Mouse (Mus musculus) lung, postnatal 0 days (tissue): ENCODE measurements at regions not wholly inside any gene's neighbourhood (a gene's known extent, or its start where the extent isn't known, plus 50 kb on each side); places are given as distances from the start of the nearest gene placed in this dataset.

Experiments
- CTCF ChIP-seq: IDR thresholded peaks from 2 replicates; pipeline ENCODE4 v1.5.1; 2016; ENCODE audit warnings: antibody characterized with exemption, mild to moderate bottlenecking
- EP300 ChIP-seq: IDR thresholded peaks from 2 replicates; pipeline ENCODE4 v1.6.1; 2016; ENCODE audit warnings: antibody characterized with exemption, mild to moderate bottlenecking, control low read depth

DNA sequence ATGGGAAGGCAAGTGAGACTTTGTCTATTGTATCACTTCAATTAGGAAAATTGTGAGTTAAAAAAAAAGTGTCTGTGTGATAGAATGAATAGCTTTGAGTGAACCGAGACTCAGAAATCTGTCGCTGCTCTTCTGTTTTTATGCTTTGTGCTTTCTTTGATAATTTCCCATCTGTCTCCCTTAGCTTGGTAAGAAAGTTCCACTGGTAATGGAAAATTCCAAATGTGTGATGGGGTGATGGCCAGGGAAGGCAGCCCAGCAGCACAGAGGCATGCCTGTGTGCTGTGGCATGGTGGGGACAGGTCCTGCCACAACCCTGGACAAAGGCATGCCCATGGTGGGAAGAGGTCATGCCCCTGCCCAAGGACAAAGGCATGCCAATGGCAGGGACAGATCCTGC, 62.7 kb upstream of the Lrrn2 start:
- TF ChIP-seq CTCF (no peak), EP300 (no peak)
